Mouse (Mus musculus): ENCODE data around the gene Brd2.
A peak's percentile ranks its signal among the peaks of the same experiment; 100 is the strongest.

Brd2 gene

GRCm38 (mm10) chr17:34088124-34088523, 34.3 kb downstream of the Brd2 start:
- no peak for DNase-seq (ENCODE audit: low spot score in 2 of 2)

- DNase-seq (ENCODE audit: low spot score in 2 of 2), result no peak
Observed at GRCm38 (mm10) chr17:34087386-34087785, 35.0 kb downstream of the Brd2 start.

- DNase-seq (ENCODE audit: low spot score in 2 of 2), result no peak
Observed at GRCm38 (mm10) chr17:34083104-34083503, 39.3 kb downstream of the Brd2 start.

- peak; percentile 51 to 78 for DNase-seq (ENCODE audit: low spot score in 2 of 2)
Observed at GRCm38 (mm10) chr17:34079621-34080020, 42.8 kb downstream of the Brd2 start.

- DNase-seq (ENCODE audit: low spot score in 2 of 2), result no peak
Observed at GRCm38 (mm10) chr17:34079002-34079401, 43.4 kb downstream of the Brd2 start.

GRCm38 (mm10) chr17:34078148-34078547, 44.3 kb downstream of the Brd2 start:
- DNase-seq (ENCODE audit: low spot score in 2 of 2), result no peak

- DNase-seq (ENCODE audit: low spot score in 2 of 2), result peak; percentile 71 to 85
Observed at GRCm38 (mm10) chr17:34077549-34077948, 44.9 kb downstream of the Brd2 start.

- peak; percentile 68 to 82 for DNase-seq (ENCODE audit: low spot score in 2 of 2)
Observed at GRCm38 (mm10) chr17:34075271-34075670, 47.2 kb downstream of the Brd2 start.

- no peak for DNase-seq (ENCODE audit: low spot score in 2 of 2)
Observed at GRCm38 (mm10) chr17:34072091-34072490, 50.3 kb downstream of the Brd2 start.

- no peak for DNase-seq (ENCODE audit: low spot score in 2 of 2)
Observed at GRCm38 (mm10) chr17:34068864-34069263, 53.6 kb downstream of the Brd2 start.
